Mouse (Mus musculus) CH12.LX (cell line): Measurements from ENCODE around the gene 4921509C19Rik.

ENCODE experiments used
- CTCF ChIP-seq, 2 experiments: IDR thresholded peaks in 1 of 2; conservative IDR thresholded peaks in 1 of 2; 2 replicates each; pipeline ENCODE4 v1.5.1; 2011 to 2012; ENCODE audit warnings: low read depth in 2 of 2, low read length in 2 of 2, improper control_type of control experiment in 1 of 2, inconsistent platforms in 1 of 2, mild to moderate bottlenecking in 1 of 2, moderate library complexity in 1 of 2
- MAX ChIP-seq: IDR thresholded peaks from 2 replicates; pipeline ENCODE4 v1.6.1; 2011; ENCODE audit warnings: low read length, improper control_type of control experiment
- POLR2A ChIP-seq: IDR thresholded peaks from 2 replicates; pipeline ENCODE4 v1.6.1; 2011; ENCODE audit warnings: low read depth, mild to moderate bottlenecking, improper control_type of control experiment, low read length
- SMC3 ChIP-seq: IDR thresholded peaks from 2 replicates; pipeline ENCODE4 v1.6.1; 2011; ENCODE audit warnings: low read depth, low read length, improper control_type of control experiment
- ZKSCAN1 ChIP-seq: IDR thresholded peaks from 2 replicates; pipeline ENCODE4 v1.6.1; 2012; ENCODE audit warnings: low read depth, inconsistent platforms, low read length, improper control_type of control experiment, borderline replicate concordance
- ZMIZ1 ChIP-seq: IDR thresholded peaks from 2 replicates; pipeline ENCODE4 v1.6.1; 2012; ENCODE audit warnings: low read depth, mild to moderate bottlenecking, inconsistent platforms, low read length, improper control_type of control experiment
- ZNF384 ChIP-seq: IDR thresholded peaks from 2 replicates; pipeline ENCODE4 v1.6.1; 2012; ENCODE audit warnings: low read depth, low read length, improper control_type of control experiment, inconsistent platforms

GRCm38 (mm10) chr2:151525520-151525919, 49.6 kb upstream of the 4921509C19Rik start:
- TF ChIP-seq ZNF384 = no peak
- TF ChIP-seq MAX = no peak
- TF ChIP-seq ZKSCAN1 = no peak
- no peak for TF ChIP-seq POLR2A
- TF ChIP-seq CTCF (conservative IDR thresholded peaks at IDR 0.05 in 1 of 2, IDR thresholded peaks at IDR 0.05 in 1 of 2; ENCODE audit: low read depth in 2 of 2, low read length in 2 of 2) = no peak
- TF ChIP-seq ZMIZ1 = no peak
- no peak for TF ChIP-seq SMC3
